Mouse (Mus musculus): ENCODE results near the gene Pax2.
"Not testable (repeated sequence)": the region's sequence is repeated elsewhere in the genome, so short reads cannot be mapped to it uniquely, and the experiment has no call there.

The Pax2 gene

GRCm38 (mm10) chr19:44835931-44836861 is 80.4 kb downstream of the Pax2 start:
- DNase-seq: peak; percentile 32

- DNase-seq: peak; percentile 76
Observed at GRCm38 (mm10) chr19:44837426-44838205, 81.8 kb downstream of the Pax2 start.

GRCm38 (mm10) chr19:44838321-44838720 is 82.5 kb downstream of the Pax2 start:
- peak; percentile 58 for DNase-seq

- not testable (repeated sequence) for DNase-seq
Observed at GRCm38 (mm10) chr19:44842661-44843060, 86.8 kb downstream of the Pax2 start.

GRCm38 (mm10) chr19:44849465-44849864 is 93.6 kb downstream of the Pax2 start:
- no peak for DNase-seq

GRCm38 (mm10) chr19:44858671-44859070 is 102.8 kb downstream of the Pax2 start:
- no peak for DNase-seq

- DNase-seq: no peak
Observed at GRCm38 (mm10) chr19:44868766-44869165, 112.9 kb downstream of the Pax2 start.

GRCm38 (mm10) chr19:44874186-44874898 is 118.5 kb downstream of the Pax2 start:
- no peak for DNase-seq

- DNase-seq: no peak
Observed at GRCm38 (mm10) chr19:44874928-44875327, 119.1 kb downstream of the Pax2 start.

- no peak for DNase-seq
Observed at GRCm38 (mm10) chr19:44875718-44876117, 119.9 kb downstream of the Pax2 start.

GRCm38 (mm10) chr19:44876529-44876928 is 120.7 kb downstream of the Pax2 start:
- no peak for DNase-seq

- DNase-seq: peak; percentile 62
Observed at GRCm38 (mm10) chr19:44882552-44883024, 126.7 kb downstream of the Pax2 start.

GRCm38 (mm10) chr19:44884331-44884730 is 128.5 kb downstream of the Pax2 start:
- DNase-seq: no peak

GRCm38 (mm10) chr19:44886475-44886874 is 130.6 kb downstream of the Pax2 start:
- no peak for DNase-seq
